Mouse (Mus musculus) gastrocnemius, postnatal 10 days (tissue): ENCODE measurements around the gene Gm4307. TPM values are rescaled to one million over a fixed set of nuclear protein-coding genes. Genes with fewer than 3 reads are reported as not detected.
"Not testable (repeated sequence)": the region's sequence is repeated elsewhere in the genome, so short reads cannot be mapped to it uniquely, and the experiment has no call there.

Experiments
- DNase-seq: peaks from one replicate; pipeline ENCODE4 v3.0.0; 2021; ENCODE audit warnings: mixed read lengths
- long read RNA-seq, 2 experiments: library from polyadenylated mRNA; stranded (forward); transcript quantifications; one replicate each; pipeline ENCODE4 v2.0.0; 2021
- total RNA-seq, 2 experiments: library from RNA; stranded (reverse); gene quantifications; 2 replicates each; pipeline ENCODE4 v1.2.3; 2021

Gm4307 gene
- not detected for total RNA-seq
- long read RNA-seq, experiment 1: 0 reads
- long read RNA-seq, experiment 2: 0 reads

DNA sequence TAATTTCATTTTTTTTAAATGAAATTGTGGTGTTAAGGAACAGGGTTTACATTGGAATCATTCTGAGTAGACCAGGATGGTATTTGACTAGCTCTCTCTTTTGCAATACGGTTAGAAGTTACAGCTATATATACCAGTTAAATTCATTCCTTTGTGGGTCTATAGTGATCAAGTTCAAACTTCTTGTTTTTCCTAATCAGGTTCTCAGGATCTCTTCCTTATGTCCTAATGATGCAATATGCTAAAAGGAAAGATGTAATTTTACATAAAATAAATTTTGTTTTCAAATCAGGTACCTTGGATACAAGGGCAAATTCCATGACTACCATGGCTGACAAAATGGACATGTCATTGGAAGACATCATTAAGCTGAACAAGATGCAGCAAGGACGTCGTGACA is at the start of gene Gm4307:
Gm4307 (plus strand) TSS at position 301 of the 400 bp plus-strand sequence.
- DNase-seq: not testable (repeated sequence)

DNA sequence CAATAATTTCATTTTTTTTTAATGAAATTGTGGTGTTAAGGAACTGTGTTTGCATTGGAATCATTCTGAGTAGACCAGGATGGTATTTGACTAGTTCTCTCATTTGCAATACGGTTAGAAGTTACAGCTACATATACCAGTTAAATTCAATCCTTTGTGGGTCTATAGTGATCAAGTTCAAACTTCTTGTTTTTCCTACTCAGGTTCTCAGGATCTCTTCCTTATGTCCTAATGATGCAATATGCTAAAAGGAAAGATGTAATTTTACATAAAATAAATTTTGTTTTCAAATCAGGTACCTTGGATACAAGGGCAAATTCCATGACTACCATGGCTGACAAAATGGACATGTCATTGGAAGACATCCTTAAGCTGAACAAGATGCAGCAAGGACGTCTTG is 25.8 kb upstream of the Gm4307 start, which contains the start of gene Gm4301:
Gm4301 (plus strand) TSS at position 301 of the 400 bp plus-strand sequence.
- not testable (repeated sequence) for DNase-seq

DNA sequence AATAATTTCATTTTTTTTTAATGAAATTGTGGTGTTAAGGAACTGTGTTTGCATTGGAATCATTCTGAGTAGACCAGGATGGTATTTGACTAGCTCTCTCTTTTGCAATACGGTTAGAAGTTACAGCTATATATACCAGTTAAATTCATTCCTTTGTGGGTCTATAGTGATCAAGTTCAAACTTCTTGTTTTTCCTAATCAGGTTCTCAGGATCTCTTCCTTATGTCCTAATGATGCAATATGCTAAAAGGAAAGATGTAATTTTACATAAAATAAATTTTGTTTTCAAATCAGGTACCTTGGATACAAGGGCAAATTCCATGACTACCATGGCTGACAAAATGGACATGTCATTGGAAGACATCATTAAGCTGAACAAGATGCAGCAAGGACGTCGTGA is 20.6 kb upstream of the Gm4307 start, which contains the start of gene Gm4302:
Gm4302 (plus strand) TSS at position 301 of the 400 bp plus-strand sequence.
- not testable (repeated sequence) for DNase-seq

DNA sequence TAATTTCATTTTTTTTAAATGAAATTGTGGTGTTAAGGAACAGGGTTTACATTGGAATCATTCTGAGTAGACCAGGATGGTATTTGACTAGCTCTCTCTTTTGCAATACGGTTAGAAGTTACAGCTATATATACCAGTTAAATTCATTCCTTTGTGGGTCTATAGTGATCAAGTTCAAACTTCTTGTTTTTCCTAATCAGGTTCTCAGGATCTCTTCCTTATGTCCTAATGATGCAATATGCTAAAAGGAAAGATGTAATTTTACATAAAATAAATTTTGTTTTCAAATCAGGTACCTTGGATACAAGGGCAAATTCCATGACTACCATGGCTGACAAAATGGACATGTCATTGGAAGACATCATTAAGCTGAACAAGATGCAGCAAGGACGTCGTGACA is 15.5 kb upstream of the Gm4307 start, which contains the start of gene Gm4303:
Gm4303 (plus strand) TSS at position 301 of the 400 bp plus-strand sequence.
- DNase-seq: not testable (repeated sequence)

DNA sequence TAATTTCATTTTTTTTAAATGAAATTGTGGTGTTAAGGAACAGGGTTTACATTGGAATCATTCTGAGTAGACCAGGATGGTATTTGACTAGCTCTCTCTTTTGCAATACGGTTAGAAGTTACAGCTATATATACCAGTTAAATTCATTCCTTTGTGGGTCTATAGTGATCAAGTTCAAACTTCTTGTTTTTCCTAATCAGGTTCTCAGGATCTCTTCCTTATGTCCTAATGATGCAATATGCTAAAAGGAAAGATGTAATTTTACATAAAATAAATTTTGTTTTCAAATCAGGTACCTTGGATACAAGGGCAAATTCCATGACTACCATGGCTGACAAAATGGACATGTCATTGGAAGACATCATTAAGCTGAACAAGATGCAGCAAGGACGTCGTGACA is 10.3 kb upstream of the Gm4307 start, which contains the start of gene Gm4305:
Gm4305 (plus strand) TSS at position 301 of the 400 bp plus-strand sequence.
- not testable (repeated sequence) for DNase-seq

DNA sequence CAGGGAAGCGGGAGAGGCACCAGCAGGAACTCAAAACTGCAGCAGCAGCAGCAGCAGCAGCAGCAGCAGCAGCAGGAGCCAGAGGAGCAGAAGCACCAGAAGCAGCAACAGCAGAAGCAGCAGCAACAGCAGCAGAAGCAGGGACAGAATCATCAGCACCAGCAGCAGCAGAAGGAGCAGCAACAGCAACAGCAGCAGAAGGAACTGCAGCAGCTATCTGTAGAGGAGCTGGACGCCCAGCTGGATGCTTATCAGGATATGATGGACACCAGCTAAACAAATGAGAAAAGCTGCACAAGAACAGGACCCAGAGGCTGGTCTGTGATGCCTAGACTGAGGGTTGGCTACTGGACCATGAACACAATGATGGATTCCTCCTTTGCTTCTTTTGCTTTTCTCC is 4.3 kb upstream of the Gm4307 start:
- DNase-seq: peak; percentile 5

DNA sequence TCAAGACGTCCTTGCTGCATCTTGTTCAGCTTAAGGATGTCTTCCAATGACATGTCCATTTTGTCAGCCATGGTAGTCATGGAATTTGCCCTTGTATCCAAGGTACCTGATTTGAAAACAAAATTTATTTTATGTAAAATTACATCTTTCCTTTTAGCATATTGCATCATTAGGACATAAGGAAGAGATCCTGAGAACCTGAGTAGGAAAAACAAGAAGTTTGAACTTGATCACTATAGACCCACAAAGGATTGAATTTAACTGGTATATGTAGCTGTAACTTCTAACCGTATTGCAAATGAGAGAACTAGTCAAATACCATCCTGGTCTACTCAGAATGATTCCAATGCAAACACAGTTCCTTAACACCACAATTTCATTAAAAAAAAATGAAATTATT is 21.3 kb downstream of the Gm4307 start, which contains the start of gene Gm4312:
Gm4312 (minus strand) TSS at position 101 of the 400 bp plus-strand sequence.
- not testable (repeated sequence) for DNase-seq

DNA sequence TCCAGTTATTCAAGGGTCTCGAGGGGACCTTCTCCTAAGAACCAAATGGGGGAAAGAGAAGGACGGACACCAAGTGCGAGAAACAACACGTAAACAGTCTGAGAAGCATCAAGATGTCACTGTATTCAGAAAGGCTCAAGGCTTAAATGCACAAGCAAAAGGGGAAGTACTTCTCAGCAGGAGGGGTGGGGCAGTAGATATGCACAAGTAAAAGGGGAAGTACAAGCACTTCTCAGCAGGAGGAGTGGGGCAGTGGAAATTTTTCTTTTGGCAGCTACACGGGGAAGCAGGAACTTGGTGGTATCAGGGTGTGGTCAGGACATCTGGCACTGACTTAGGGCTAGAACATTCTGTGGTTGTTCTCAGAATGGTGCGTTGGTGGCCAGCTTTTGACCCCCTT is 41.2 kb downstream of the Gm4307 start:
- DNase-seq: not testable (repeated sequence)

Other genes with a start within 250 kb of the Gm4307 start
- gene Gm4301, start 25.7 kb upstream of the Gm4307 start, total RNA-seq: not detected
- not detected for gene Gm4302, start 20.5 kb upstream of the Gm4307 start, total RNA-seq
- gene Gm4303, start 15.4 kb upstream of the Gm4307 start, total RNA-seq: not detected
- not detected for gene Gm4305, start 10.2 kb upstream of the Gm4307 start, total RNA-seq
- not detected for gene Gm4312, start 21.2 kb downstream of the Gm4307 start, total RNA-seq
- gene Tmtc3, start 126.0 kb downstream of the Gm4307 start, total RNA-seq: 10 to 100 TPM in 1 of 2 experiments, 1 to 10 TPM in 1; 9.6 to 12.1 TPM
- 1 to 10 TPM; 2.4 to 3.5 TPM for gene Cep290, start 126.2 kb downstream of the Gm4307 start, total RNA-seq
- gene 4930430F08Rik, start 229.1 kb downstream of the Gm4307 start, total RNA-seq: 1 to 10 TPM; 7.9 to 8.4 TPM
- not detected for gene 1700017N19Rik, start 229.1 kb downstream of the Gm4307 start, total RNA-seq